Mouse (Mus musculus) mouse embryonic stem cell (cell line): ENCODE results near the gene Zkscan6.

ENCODE experiments used
- in situ Hi-C, 2 experiments: fragments of 300-500 bp; cut with MboI; formaldehyde crosslinking; loops; 1 replicate in 1 of 2; 3 replicates in 1 of 2; pipeline ENCODE4 v1.14.3; 2019 to 2020; ENCODE audit warnings: low sequenced_read_pairs in 2 of 2, low pct_unique_long_range_greater_than_20kb in 1 of 2, mixed read lengths in 1 of 2; ENCODE audit not compliant: unreplicated experiment in 1 of 2

The Zkscan6 gene

GRCm38 (mm10) chr11:65801899-65802298 lies 5.1 kb upstream of the Zkscan6 start:
- in situ Hi-C loops, result loop anchor here in 1 of 2 experiments (25.0 kb wide), 1 partner anchor 1210 kb away; no protein-coding TSS in a partner anchor

DNA sequence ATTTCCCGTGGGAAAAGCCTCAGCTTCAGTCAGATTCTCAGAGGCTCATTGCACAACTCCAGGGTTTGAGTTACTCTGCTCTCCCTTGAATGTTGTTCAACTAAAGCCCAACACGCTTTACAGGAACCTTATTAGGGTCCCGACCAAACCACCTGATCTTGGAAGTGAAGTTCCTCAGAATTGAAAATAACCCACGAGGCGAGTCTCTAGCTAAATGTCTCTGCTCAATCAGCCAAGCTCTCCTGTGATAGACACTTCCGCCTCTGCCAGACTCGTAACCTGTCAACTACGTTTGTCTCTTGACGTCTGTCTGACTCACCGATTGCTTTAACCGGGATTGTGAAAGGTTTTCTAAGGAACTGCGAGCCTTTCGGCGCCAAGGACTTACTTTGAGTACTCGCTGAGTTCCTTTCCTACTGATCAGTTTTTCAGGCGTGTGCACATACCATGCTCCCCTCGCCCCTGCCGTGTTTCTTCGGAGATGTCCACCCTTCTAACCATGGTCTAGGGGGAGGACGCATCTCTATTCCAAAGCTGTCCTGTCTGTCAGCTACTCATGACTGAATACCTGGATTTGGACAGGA lies 562 bp upstream of the Zkscan6 start:
- in situ Hi-C loops, result loop anchor here in 1 of 2 experiments (25.0 kb wide), 1 partner anchor 1206 kb away; no protein-coding TSS in a partner anchor

GRCm38 (mm10) chr11:65807601-65808000 lies 626 bp downstream of the Zkscan6 start:
- in situ Hi-C loops, result loop anchor here in 1 of 2 experiments (25.0 kb wide), 1 partner anchor 1205 kb away; no protein-coding TSS in a partner anchor

GRCm38 (mm10) chr11:65812088-65812487 lies 5.1 kb downstream of the Zkscan6 start:
- in situ Hi-C loops, result loop anchor here in 1 of 2 experiments (25.0 kb wide), 1 partner anchor 1200 kb away; no protein-coding TSS in a partner anchor

DNA sequence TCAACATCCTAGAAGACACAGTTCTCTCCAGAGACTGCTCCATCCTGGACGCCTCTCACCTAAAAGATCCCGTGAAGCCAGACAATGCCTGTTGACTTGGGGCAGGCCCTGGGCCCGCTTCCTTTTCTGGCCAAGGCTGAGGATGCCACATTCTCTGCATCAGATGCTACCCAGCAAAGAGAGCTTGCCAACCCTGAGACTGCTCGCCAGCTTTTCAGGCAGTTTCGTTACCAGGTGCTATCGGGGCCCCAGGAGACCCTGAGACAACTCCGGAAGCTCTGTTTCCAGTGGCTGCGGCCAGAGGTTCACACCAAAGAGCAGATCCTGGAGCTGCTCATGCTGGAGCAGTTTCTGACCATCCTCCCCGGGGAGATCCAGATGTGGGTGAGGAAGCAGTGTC lies 7.4 kb downstream of the Zkscan6 start:
- in situ Hi-C loops, result loop anchor here in 1 of 2 experiments (25.0 kb wide), 1 partner anchor 1198 kb away; no protein-coding TSS in a partner anchor

DNA sequence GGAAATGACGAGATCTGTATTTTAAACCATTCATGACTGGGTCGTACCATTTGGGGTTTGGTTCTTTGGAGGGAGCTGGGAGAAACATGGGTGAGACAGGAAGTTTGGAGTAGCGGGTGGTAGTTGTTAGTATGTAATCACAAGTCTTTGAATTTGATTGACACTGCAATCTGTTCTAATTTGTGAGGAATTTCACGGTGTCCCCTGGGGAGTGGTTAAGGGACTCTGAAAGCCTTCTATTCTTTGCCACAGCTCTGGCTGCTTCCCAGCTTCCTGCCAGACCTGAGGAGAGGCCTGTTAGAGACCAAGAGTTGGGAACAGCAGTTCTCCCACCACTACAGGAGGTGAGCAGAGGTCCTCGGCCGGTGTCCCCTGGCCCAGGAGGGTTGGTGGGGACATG lies 9.3 kb downstream of the Zkscan6 start:
- in situ Hi-C loops, result loop anchor here in 1 of 2 experiments (25.0 kb wide), 1 partner anchor 1196 kb away; no protein-coding TSS in a partner anchor

GRCm38 (mm10) chr11:65818193-65818592 lies 11.2 kb downstream of the Zkscan6 start:
- in situ Hi-C loops, result loop anchor here in 1 of 2 experiments (25.0 kb wide), 1 partner anchor 1194 kb away; no protein-coding TSS in a partner anchor

GRCm38 (mm10) chr11:65820280-65820679 lies 13.3 kb downstream of the Zkscan6 start:
- in situ Hi-C loops, result loop anchor here in 1 of 2 experiments (25.0 kb wide), 1 partner anchor 1192 kb away; no protein-coding TSS in a partner anchor

DNA sequence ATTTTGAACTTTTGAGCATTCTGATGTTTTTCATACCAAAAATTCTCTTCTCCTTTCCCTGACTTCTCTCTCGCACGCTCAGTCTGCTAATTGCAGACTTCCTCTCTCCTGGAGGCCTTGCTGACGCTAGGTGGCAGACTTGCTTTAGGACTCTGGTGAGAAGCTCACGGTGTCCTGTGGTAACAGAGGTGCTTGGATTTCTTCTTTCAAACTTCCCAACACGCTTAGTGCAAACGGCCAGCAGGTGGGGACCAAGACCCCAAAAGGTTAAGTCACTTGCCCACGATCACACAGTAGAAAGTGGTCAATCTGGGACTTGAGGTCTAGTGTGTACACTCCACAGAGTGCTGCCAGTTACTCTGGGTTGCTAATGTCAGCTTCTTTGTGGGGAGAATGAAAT lies 13.9 kb downstream of the Zkscan6 start:
- in situ Hi-C loops, result loop anchor here in 1 of 2 experiments (25.0 kb wide), 1 partner anchor 1191 kb away; no protein-coding TSS in a partner anchor

DNA sequence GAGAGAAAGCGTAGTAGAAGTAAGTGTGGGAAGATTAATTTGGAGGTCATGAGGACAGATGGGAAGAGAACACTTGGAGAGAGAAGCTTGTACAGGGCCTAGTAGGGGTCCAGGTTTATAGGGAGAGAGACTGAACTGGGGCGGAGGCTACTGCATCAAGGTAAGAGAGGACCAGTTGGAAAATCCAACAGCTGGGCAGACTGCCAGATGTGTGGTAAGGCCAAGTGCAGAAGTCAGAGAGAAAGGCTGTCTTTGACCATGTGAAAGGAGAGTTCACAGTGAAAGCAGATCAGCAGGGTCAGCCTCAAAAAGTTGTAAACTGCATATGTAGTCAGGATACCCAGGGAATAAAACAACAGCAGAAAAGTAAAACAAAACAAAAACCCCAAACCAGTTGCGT lies 17.6 kb downstream of the Zkscan6 start:
- in situ Hi-C loops, result loop anchor here in 1 of 2 experiments (25.0 kb wide), 1 partner anchor 1188 kb away; no protein-coding TSS in a partner anchor

DNA sequence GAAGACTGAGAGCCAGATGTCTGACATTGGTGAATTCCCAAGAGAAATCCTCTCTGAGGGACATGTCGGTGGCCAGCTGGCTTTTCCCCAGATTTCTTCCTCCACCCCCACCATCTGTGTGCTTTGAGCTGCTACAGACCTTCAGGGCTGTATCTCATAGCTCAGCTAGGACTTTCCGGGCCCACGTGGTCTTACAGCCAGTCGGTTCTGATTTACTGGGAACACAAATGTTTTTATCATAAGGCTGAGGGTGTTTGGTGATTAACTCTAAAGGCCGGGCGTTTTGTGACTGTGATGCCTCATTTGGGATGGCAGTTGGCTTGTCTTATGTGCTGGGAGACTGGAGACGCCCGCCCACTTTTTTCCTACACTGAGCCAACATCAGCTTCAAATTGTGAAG lies 32.0 kb downstream of the Zkscan6 start:
- in situ Hi-C loops, result loop anchor here in 1 of 2 experiments (25.0 kb wide), 1 partner anchor 1048 kb away; no protein-coding TSS in a partner anchor

GRCm38 (mm10) chr11:65846446-65846845 lies 39.5 kb downstream of the Zkscan6 start:
- in situ Hi-C loops, result loop anchor here in 1 of 2 experiments (25.0 kb wide), 1 partner anchor 1041 kb away; no protein-coding TSS in a partner anchor

DNA sequence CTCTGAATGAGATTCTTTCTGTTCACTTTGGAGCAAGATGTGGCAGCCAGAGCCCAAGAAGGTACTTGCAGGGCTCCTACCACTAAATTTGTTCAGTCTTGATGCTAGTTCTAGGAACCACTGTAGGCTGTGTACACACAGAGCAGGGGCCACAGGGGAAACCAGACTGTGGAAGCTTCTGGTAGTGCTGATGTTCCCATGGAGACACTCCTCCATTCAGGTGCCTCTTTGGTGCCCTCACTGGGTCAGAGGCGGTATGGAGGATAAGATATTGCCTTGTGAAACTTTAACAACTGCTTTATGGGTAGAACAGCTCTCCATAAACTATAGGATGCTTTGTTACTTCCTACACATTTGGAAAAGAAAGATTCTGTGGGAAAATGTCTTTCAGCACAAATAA lies 45.1 kb downstream of the Zkscan6 start:
- in situ Hi-C loops, result no loop called here

- in situ Hi-C loops, result no loop called here
Measured at GRCm38 (mm10) chr11:65861476-65861875, 54.5 kb downstream of the Zkscan6 start.

- in situ Hi-C loops, result no loop called here
Measured at GRCm38 (mm10) chr11:65877146-65877775, 70.3 kb downstream of the Zkscan6 start.
